Mouse (Mus musculus): ENCODE results near the gene Shkbp1. TPM values are rescaled to one million over a fixed set of nuclear protein-coding genes. Genes with fewer than 3 reads are reported as not detected.

The Shkbp1 gene
- polyA plus RNA-seq, 1 experiment from 2014 or later, result 31.2 TPM

DNA sequence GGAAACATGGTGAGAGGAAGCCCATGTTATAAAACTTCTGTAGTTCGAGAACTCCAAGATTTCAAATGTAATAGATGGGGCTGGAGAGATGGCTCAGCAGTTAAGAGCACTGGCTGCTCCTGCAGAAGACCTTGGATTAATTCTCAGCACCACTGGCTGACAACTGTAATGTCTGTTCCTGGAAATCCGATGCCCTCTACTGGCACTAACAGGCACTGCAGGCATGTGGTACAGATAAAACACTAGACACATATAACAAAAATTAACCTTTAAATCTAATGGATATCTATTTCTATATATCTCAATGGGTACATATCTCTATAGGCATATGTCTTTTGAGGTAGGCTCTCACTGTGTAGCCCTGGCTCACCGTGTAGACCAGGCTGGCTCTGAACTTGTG, 41.4 kb downstream of the Shkbp1 start:
- H3K4me2 ChIP-seq (replicated peaks; ENCODE audit: low read depth, low read length), result no peak overlapping the region
- no peak overlapping the region for H3K9ac ChIP-seq (replicated peaks; ENCODE audit: low read depth)
- no peak overlapping the region for H3K4me3 ChIP-seq (ENCODE audit: low read depth, low read length)
- TF ChIP-seq EP300 (IDR thresholded peaks at IDR 0.05) (no peak), CTCF (IDR thresholded peaks at IDR 0.05) (no peak)
- H3K4me1 ChIP-seq (ENCODE audit: insufficient read depth, low read depth, low read length), result peaks cover 3% of the 10 kb centered on the region; the same call in 1 of the 2 replicates
- no peaks in the 10 kb centered on the region for H3K27me3 ChIP-seq (replicated peaks; ENCODE audit: insufficient read depth, low read length)
- ATAC-seq, result no peak
- no peaks in the 10 kb centered on the region for H3K36me3 ChIP-seq (ENCODE audit: insufficient read depth, low read length)
- WGBS, result 90% methylated on average over 3 of the region's 3 CpGs
- no peak overlapping the region for H3K27ac ChIP-seq (ENCODE audit: low read length)
- H3K9me3 ChIP-seq (ENCODE audit: low read length), result no peaks in the 10 kb centered on the region
- no peak for DNase-seq (ENCODE audit: low spot score)

DNA sequence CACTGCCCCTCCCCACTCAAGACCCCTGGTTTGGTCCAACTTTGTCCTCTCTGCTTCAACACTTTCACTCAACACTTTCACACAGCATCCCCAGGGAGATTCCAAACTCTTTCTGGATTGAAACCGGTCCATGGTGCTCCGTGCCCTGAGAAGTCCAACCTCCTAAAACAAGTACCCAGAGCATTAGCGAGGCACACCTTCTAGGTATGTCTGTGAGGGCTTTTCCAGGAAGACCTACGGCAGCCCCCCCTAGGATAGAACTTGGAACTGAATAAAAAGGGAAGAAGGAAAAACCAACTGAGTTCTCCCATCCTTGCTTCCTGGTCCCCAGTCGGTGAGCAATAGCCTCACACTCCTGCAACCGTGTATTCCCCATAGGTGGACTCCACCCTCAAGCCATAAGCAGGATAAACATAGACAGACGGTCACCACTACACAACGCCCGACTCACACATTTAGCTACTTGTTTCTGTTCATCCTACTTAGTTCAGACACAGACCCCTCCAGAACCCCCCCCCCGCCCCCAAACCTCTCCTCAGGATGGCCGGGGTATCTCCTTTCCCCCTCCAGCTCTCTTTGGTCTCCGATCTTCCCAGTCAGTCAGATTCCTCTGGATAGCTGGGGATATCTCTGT, 44.1 kb downstream of the Shkbp1 start:
- DNase-seq (ENCODE audit: low spot score), result no peak
- Histone ChIP-seq H3K9ac (replicated peaks; ENCODE audit: low read depth) (no peak overlapping the region), H3K27me3 (replicated peaks; ENCODE audit: insufficient read depth, low read length) (no peaks in the 10 kb centered on the region), H3K4me3 (ENCODE audit: low read depth, low read length) (no peak overlapping the region), H3K36me3 (ENCODE audit: insufficient read depth, low read length) (no peaks in the 10 kb centered on the region), H3K27ac (ENCODE audit: low read length) (no peak overlapping the region), H3K4me2 (replicated peaks; ENCODE audit: low read depth, low read length) (no peak overlapping the region), H3K4me1 (ENCODE audit: insufficient read depth, low read depth, low read length) (peaks cover 3% of the 10 kb centered on the region; the same call in 1 of the 2 replicates), H3K9me3 (ENCODE audit: low read length) (no peaks in the 10 kb centered on the region)
- no peak for ATAC-seq
- 87% methylated on average over 12 of the region's 12 CpGs for WGBS
- TF ChIP-seq CTCF (IDR thresholded peaks at IDR 0.05), result no peak
- no peak for TF ChIP-seq EP300 (IDR thresholded peaks at IDR 0.05)

DNA sequence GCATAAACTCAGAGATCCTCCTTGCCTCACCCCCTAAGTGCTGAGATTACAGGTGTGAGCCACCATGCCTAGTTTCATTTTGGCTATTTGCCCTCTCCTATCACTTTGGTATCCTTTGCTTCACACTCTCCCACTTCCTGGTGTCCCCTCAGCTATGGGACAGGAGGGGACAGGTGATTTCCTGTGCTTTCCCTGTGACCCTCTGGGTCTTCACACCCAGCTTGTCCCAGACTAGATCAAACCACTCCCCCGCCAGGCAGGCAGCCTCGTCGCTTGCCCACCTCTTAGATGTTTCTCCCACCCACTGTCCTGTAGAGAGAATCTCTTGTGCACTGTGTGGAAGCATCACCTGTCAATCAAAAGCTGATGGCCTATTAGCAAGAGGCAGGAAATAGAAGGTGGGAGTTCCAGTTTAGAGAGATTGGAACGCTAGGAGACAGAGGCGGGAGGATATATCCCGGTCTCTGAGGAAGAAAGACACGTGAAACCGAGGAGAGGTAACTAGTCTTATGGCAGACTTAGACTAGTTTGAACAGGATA, 44.8 kb downstream of the Shkbp1 start:
- WGBS, result 59% methylated on average over 8 of the region's 8 CpGs
- Histone ChIP-seq H3K36me3 (ENCODE audit: insufficient read depth, low read length) (0 out of 2 replicates have a peak, but pooled peaks cover 2% of the 10 kb centered on the region), H3K9me3 (ENCODE audit: low read length) (no peaks in the 10 kb centered on the region), H3K27ac (ENCODE audit: low read length) (no peak overlapping the region), H3K4me3 (ENCODE audit: low read depth, low read length) (no peak overlapping the region), H3K4me2 (replicated peaks; ENCODE audit: low read depth, low read length) (no peak overlapping the region), H3K4me1 (ENCODE audit: insufficient read depth, low read depth, low read length) (peaks cover 3% of the 10 kb centered on the region; the same call in 1 of the 2 replicates), H3K9ac (replicated peaks; ENCODE audit: low read depth) (no peak overlapping the region), H3K27me3 (replicated peaks; ENCODE audit: insufficient read depth, low read length) (no peaks in the 10 kb centered on the region)
- DNase-seq (ENCODE audit: low spot score) (no peak), ATAC-seq (no peak)
- no peak for TF ChIP-seq EP300 (IDR thresholded peaks at IDR 0.05)
- no peak for TF ChIP-seq CTCF (IDR thresholded peaks at IDR 0.05)

DNA sequence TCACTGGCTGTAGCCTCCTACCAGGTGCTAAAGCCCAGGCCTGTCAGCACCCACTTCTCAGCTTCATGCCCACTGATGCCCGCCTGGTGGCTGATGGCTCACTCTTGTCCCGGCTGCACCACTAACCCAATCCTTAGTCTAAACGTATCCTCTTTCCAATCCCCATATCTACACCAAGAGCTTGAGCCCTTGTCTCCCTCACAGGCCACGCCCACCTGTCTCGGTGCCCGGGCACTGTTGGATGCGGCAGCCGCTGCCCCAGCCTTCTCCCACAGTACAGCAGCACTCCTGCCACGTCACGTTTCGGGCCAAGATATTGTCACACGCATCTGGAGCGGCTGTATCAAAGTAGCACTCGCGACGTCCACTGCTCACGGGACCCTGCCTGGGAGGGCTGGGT, 45.5 kb downstream of the Shkbp1 start:
- H3K9me3 ChIP-seq (ENCODE audit: low read length), result no peaks in the 10 kb centered on the region
- 15% methylated on average over 17 of the region's 17 CpGs for WGBS
- no peak overlapping the region for H3K4me3 ChIP-seq (ENCODE audit: low read depth, low read length)
- no peak overlapping the region for H3K9ac ChIP-seq (replicated peaks; ENCODE audit: low read depth)
- TF ChIP-seq CTCF (IDR thresholded peaks at IDR 0.05), result no peak
- no peak for TF ChIP-seq EP300 (IDR thresholded peaks at IDR 0.05)
- H3K27me3 ChIP-seq (replicated peaks; ENCODE audit: insufficient read depth, low read length), result no peaks in the 10 kb centered on the region
- DNase-seq (ENCODE audit: low spot score) (peak; percentile 62), ATAC-seq (peak; percentile 53)
- H3K4me1 ChIP-seq (ENCODE audit: insufficient read depth, low read depth, low read length), result peaks cover 3% of the 10 kb centered on the region; the same call in 1 of the 2 replicates
- 0 out of 2 replicates have a peak, but pooled peaks cover 5% of the 10 kb centered on the region for H3K36me3 ChIP-seq (ENCODE audit: insufficient read depth, low read length)
- peak overlapping the region; percentile 40 for H3K4me2 ChIP-seq (replicated peaks; ENCODE audit: low read depth, low read length)
- peak overlapping the region; percentile 59; the same call in 1 of the 2 replicates for H3K27ac ChIP-seq (ENCODE audit: low read length)

DNA sequence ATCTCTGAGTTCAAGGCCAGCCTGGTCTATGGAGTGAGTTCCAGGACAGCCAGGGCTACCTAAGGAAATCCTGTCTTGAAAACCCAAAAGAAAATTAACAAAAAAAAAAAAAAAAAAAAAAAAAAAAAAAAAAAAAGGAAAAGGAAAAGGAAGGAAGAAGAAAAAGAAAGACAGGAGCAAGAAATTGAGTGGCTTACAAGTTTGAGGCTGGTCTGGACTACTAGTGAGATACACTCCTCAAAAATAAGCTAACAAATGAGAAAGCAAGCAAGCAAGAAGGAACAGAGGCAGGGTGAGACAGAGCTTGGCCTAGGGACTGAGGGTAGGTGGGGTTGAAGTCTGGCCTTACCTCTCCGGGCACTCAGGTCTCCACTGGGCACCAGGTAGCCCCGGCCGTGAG, 46.0 kb downstream of the Shkbp1 start:
- H3K9me3 ChIP-seq (ENCODE audit: low read length), result no peaks in the 10 kb centered on the region
- WGBS, result 48% methylated on average over 3 of the region's 3 CpGs
- no peak for DNase-seq (ENCODE audit: low spot score)
- peaks cover 3% of the 10 kb centered on the region; the same call in 1 of the 2 replicates for H3K4me1 ChIP-seq (ENCODE audit: insufficient read depth, low read depth, low read length)
- no peak overlapping the region for H3K9ac ChIP-seq (replicated peaks; ENCODE audit: low read depth)
- peak overlapping the region; percentile 40; the same call in 1 of the 2 replicates for H3K4me2 ChIP-seq (replicated peaks; ENCODE audit: low read depth, low read length)
- no peak for TF ChIP-seq EP300 (IDR thresholded peaks at IDR 0.05)
- no peak for TF ChIP-seq CTCF (IDR thresholded peaks at IDR 0.05)
- H3K4me3 ChIP-seq (ENCODE audit: low read depth, low read length), result no peak overlapping the region
- peak overlapping the region; percentile 66 for H3K27ac ChIP-seq (ENCODE audit: low read length)
- H3K36me3 ChIP-seq (ENCODE audit: insufficient read depth, low read length), result 0 out of 2 replicates have a peak, but pooled peaks cover 5% of the 10 kb centered on the region
- ATAC-seq, result 0 out of 2 replicates have a peak, but pooled peaks have one; percentile 1
- H3K27me3 ChIP-seq (replicated peaks; ENCODE audit: insufficient read depth, low read length), result no peaks in the 10 kb centered on the region

DNA sequence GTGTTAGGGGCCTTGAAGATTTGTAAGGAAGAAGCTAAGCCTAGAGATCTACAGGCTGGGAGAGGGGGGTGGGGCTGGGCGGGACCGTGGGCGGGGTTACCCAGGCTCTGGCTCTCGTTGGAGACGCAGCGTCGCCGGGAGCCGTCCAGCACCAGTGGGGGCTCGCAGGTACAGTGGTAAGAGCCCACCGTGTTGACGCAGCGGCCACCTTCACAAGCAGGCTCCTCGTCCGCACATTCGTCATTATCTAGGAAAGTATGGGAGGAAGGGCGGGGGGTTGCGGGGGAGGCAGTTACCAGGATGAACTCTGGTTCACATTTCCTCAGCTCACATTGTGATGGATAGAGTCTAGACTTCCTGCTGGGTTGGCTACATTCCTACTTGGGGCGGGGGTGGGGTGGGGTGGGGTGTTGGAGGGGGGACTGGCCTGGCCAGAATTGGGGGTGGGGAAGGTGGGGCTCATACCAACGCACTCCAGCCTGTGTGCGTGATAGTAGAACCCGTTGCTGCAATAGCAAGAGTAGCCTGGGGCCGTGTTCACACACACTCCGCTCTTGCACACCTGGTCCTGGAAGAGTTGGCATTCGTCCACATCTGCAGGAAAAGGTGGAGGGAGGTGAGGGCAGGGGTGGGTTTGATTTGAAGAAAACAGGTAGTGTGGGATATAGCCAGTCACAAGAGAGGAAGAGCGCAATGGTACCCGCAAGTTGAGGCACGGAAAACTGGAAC, 46.8 kb downstream of the Shkbp1 start:
- H3K4me1 ChIP-seq (ENCODE audit: insufficient read depth, low read depth, low read length), result peaks cover 3% of the 10 kb centered on the region; the same call in 1 of the 2 replicates
- H3K4me2 ChIP-seq (replicated peaks; ENCODE audit: low read depth, low read length), result peak overlapping the region; percentile 52
- H3K9ac ChIP-seq (replicated peaks; ENCODE audit: low read depth), result no peak overlapping the region
- no peaks in the 10 kb centered on the region for H3K9me3 ChIP-seq (ENCODE audit: low read length)
- WGBS, result 14% methylated on average over 28 of the region's 28 CpGs
- no peak overlapping the region for H3K4me3 ChIP-seq (ENCODE audit: low read depth, low read length)
- no peak for TF ChIP-seq CTCF (IDR thresholded peaks at IDR 0.05)
- TF ChIP-seq EP300 (IDR thresholded peaks at IDR 0.05), result no peak
- H3K36me3 ChIP-seq (ENCODE audit: insufficient read depth, low read length), result 0 out of 2 replicates have a peak, but pooled peaks cover 5% of the 10 kb centered on the region
- H3K27ac ChIP-seq (ENCODE audit: low read length), result peak overlapping the region; percentile 66
- DNase-seq (ENCODE audit: low spot score) (peak; percentile 65), ATAC-seq (peak; percentile 76)
- no peaks in the 10 kb centered on the region for H3K27me3 ChIP-seq (replicated peaks; ENCODE audit: insufficient read depth, low read length)
